Mouse (Mus musculus) cerebellum, adult 9-11 months (tissue): ENCODE measurements around the gene 4930519P11Rik.

ENCODE experiments used
- DNase-seq: peaks from one replicate; pipeline ENCODE4 v3.0.0; 2022

Gene 4930519P11Rik

DNA sequence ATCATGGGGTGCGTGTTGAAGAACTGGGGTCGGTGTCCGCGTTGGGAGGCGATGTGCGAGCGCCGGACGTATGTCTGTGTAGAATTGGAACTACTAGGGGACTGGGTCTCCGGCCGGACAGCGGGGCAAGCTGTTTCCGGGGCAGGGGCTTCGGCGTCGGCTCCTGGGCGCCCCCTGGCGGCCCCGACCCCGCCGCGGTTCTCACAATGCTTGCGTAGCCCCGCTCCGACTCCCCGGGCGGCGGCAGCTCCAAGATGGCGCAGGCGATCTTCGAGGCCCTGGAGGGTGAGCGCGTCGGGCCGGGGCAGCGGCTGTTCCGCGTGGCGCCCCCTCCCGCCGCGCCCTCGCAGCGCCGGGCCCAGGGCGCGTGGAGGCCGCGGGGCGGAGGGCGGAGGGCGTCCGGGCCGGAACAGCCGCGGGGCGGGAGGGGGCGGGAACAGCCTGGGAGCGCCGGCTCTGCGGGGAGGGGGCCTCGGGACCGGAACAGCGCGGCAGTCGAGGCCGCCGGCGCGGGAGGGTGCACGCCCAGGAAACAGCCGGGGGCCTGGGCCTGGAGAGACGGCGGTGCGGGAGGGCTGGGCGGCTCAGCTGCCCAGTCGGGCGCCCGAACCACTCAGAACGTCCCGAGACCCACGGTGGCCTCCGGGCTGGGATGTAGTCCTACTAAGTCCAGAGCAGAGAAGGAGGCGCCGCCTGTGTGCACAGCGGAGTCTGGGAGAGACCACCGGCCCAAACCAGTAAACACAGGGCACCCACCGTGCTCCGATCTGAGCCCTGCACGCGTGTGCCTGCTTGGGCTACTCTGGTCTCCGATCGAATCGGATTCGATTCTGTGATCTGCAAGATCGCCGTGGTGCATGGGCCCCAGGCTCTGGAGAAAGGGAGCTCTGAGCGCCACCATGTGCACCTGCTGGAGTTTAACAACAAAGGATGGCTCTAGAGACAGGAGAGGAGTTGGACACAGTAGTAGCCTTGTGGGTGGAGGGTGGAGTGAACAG lies at the start of gene 4930519P11Rik, which contains the start of gene Zfp341:
TSS of gene 4930519P11Rik (minus strand) at position 320 of the 998 bp plus-strand sequence.
TSS of gene Zfp341 (plus strand) at position 180 of the 998 bp plus-strand sequence.
- DNase-seq, result peak; percentile 90

DNA sequence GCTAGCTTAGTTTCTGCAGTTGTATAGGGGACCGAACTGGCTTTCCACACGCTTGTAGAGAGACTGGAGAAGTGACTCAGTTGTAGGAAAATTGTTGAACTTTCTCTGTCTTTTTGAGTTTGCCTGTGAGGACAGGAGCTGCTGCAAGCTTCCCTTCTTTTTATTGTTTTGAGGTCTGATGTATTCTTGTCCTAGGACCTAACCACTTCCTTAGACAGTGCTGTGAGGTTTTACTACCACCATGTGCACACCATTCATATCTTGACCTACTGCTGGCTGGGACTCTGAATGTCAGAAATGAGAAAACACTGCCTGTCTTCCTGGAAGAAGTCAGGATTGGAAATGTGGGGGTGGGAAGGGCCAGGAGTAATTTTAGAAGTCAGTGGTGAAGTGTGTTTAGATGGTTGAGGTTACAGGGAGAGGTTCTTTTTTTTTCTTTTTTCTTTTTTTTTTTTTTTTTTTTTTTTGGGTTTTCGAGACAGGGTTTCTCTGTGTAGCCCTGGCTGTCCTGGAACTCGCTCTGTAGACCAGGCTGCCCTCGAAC lies 46.4 kb upstream of the 4930519P11Rik start:
- DNase-seq, result no peak

DNA sequence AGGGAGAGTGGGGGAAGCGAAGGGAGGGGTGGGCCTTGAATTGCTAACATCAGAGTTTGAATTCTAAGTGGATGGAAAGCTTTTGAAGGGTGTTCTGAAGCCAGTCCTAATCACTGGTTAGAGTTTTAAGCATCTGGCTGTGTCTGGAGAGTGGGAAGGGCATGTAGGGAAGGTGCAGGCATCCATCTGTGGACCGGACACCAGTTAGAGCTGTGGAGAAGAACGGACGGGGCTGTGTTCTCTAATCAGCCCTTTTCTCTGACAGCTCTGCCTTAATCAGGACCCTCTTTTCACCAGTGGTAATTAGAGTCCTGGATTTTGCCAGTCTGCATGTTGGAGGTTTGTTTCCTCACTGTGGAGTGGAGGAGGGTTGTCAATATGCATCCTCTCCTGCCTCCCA lies 45.8 kb upstream of the 4930519P11Rik start:
- no peak for DNase-seq

DNA sequence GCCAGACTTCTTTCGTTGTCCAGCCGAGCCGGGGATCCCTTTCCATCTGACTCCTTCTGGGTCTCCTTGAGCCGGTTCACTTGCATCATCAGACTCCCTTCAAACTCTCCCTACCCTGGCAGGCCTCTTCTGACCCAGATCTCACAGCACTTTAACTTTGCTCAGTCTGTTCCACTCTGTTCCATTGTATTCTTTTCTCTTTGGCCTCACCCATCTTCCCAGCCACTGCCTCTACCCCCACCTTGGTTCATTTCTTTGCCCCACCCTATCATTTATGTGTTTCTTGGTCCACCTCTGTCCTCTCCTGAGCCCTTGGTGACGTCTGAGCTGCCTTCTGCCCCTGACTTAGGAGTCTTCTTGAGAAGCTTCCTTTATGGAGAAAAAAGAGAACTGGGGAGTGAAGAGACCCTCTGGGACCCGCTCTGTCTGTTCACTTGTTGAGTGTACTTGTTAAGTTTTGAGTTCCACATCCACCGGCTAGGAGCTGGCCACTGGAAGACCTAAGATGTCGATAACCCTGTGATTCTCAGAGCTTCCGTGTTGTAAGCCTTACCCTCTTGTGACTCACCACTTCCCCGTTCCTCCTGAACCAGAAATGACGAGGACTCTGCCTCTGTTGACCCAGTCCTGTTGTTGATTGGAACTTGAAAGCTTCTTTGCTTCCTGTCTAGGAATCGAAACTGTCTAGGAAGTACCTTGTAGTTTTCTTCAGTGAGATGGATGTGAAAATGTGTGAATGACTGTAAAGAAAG lies 44.4 kb upstream of the 4930519P11Rik start:
- no peak for DNase-seq

DNA sequence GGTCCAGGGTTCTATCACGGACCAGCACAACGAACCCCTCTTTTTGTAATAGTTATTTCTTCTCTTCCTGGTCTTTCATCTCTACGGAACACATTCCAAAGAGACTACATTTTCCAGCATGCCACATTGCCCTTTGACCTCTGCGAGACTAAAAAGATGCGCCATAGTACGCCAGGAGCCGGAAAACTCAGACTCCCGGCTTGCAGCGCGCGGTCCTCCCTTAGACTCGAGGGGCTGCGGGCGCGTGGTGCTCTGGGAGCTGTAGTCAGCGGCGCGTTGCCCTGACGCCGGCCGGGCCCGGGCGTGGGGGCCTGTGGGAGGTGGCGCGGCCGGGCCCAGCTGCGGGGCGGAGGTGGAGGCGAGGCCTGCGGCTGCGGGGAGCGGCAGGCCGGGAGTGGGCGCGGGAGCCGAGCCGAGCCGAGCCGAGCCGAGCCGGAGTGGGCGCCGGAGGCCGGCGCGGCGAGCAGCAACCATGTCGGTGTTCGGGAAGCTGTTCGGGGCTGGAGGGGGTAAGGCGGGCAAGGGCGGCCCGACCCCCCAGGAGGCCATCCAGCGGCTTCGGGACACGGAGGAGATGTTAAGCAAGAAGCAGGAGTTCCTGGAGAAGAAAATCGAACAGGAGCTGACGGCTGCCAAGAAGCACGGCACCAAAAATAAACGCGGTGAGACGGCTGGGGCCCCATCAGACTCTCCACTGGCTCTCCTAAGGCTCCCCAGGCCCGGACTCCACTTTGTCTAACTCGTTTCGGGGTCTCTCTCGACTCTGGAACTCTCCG lies 43.7 kb upstream of the 4930519P11Rik start:
- peak; percentile 98 for DNase-seq

DNA sequence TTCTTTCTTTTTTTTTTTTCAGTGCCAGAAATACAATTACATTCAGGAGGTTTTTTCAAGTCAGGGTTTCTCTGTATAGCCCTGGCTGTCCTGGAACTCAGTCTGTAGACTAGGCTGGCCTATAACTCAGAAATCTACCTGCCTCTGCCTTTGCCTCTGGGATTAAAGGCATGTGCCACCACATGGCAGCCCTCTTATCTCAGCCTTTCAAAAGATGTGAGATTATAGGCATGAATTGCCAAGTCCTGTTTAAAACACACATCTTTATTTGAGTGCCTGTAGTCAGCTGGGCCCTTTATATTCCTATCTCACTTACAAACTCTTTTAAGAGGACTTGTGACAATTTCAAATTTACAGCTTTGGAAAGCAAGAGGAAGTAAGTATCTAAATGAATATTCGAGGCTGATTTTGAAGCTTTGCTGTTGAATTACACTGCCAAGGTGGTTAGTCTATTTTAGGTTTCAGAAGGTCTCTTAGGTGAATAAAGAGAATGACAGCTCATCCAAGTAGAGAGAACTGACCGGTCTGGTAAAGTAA lies 42.7 kb upstream of the 4930519P11Rik start:
- DNase-seq, result no peak

DNA sequence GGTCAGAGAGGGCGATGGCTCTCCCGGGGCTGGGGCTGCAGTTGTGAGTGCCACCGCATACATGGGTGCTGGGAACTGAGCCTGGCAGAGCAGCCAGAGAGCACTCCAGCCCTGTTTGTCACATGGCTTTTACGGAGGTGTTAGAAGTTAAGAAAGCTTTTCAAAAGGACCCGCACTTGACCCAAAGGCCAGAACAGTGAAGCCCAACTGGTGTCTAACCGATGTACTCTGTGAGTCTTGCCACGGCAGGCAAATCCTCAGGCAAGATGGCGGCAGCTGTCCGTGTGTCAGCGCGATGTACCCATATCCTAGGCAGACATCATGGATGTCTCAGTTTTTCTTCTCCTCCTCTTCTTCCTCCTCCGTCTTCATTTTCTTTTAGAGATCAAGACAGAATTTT lies 41.7 kb upstream of the 4930519P11Rik start:
- DNase-seq, result no peak

DNA sequence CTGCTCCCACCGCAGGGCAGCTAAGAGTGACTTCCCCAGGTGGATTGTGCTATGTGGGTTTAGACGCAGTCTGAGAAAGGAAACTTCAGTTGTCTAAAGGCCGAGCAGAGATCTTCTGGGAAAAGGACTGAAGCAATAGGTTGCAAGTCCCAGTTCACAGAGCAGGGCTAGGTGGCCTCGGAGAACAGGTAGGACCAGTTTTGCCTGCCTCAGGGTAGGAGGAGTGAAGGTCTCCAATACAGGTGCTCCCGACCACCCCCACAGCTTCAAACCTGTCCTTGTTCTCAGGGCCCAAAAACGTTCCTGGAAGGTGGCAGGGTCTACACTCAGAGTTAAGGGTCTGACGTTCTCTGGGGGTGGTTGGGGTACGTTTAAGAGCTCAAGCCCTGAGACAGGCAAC lies 38.1 kb upstream of the 4930519P11Rik start, which contains the start of gene Chmp4b:
TSS of gene Chmp4b (plus strand) at position 343 of the 400 bp plus-strand sequence.
- no peak for DNase-seq

DNA sequence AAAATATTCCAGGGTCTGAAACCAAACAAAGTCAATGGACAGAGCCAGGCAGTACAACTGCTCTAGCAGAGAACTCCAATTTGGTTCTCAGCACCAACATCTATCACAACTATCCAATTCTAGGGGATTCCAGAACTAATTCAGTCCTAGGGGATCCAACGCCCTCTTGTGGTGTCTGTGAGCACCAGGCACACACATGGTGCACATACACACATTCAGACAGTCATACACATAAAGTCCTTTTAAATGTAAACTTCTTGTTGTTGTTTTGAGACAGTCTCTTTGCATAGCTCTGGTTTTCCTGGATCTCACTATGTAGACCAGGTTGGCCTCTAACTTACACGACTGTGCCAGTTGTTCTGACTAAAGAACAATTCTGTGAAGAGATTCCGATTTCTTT lies 37.2 kb upstream of the 4930519P11Rik start:
- DNase-seq, result no peak

DNA sequence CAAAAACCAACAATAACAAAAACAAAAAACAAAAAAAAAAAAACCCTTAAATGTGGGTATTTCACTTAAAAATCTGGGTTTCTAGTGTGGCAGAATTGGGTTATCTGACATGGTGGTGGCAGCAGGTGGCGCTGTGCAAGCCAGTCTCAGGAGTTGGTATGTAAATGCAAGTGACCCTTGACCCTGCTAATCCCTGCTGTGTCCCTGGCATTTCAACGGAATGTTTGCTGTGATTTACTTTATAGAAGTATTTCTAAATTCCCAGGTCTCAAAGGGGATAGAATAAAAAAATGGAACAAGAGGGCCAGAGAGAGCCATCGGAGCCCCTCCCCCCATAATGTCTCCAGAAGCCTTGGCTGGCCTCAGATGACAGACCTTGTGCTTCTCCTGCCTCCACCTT lies 34.8 kb upstream of the 4930519P11Rik start:
- no peak for DNase-seq

DNA sequence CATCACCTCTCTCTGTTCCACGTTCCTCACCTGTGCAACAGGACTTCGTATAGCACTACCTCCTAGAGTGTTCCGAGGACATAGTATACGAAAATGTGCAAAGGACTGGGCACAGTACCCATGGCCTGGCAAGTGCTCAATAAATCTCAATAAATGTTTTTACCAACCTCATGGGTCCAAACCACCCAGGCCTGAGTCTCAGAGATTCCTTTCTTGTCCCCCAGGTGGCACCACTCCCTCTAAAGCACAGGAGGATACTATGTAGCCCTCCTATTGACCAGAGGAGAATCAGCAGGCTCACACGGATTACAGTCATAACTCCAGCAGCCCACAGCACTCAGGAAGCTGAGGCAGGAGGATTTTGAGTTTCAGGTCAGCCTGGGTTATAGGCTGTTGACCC lies 33.4 kb upstream of the 4930519P11Rik start:
- DNase-seq, result no peak

DNA sequence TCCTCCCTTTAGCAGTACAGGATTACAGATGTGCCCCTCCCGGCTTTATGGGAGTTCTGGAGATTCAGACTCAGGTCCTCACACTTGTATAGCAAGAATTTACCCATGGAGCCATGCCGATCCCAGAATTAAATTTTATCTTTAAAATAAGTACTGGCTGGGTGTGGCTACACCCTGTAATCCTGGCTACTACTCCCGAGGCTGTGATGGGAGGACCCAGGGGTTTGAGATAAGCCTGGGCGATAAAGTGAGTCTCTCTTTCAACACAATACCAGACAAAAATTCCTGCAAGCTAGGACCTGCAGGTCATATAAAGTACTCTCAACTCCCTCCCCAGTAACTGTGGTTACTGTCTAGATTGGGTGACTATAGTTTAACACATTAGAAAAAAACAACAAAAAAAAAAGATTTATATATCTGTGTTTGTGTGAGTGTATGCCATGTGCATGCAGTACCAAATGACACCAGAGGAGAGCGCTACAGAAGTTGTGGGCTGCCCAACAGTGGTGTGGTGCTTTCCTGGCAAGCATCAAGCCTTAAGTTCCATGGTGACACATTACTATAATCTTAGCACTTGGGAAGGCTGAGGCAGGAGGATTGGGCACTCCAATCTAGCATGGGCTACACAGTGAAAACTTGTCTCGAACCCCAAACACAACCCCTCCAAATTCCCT lies 29.6 kb upstream of the 4930519P11Rik start:
- DNase-seq, result no peak

DNA sequence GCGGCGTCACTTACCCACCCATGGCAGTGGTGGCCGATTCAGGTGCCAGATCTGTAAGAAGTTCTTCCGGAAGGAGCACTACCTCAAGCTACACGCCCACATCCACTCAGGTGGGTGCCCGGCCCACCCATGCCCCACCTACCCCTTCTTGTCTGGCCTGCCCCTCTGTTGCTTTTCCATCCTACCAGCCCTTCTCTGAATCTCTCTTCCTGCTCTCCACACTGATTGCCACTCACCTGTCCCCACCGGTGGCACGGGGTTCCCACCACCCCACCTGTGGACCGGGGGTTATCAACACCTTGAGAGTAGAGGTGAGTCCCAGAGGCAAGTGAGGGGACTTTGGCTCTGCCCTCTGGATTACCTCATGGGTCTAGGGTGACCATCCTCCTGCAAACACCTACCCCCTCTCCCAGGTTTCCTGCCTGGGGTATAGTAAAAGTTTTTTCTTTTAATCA lies 28.8 kb upstream of the 4930519P11Rik start:
- DNase-seq, result no peak

DNA sequence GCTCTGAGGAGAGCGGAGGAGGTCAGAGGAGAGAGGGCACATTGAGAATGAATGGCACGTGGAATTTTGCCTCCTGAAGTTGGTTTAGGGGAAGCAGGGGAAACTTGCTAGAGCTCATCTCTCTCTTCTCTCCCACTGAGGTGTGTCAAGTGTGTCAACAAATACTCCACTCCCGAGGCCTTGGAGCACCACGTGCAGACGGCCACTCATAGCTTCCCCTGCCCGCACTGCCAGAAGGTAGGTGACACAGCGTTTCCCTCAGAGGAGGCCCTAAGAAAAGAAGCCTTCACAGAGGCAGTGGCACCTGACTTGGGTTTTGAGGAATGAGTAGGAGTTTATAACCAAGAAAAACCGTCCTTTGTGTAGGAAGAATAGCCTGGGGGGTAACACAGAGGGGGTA lies 27.9 kb upstream of the 4930519P11Rik start:
- no peak for DNase-seq

DNA sequence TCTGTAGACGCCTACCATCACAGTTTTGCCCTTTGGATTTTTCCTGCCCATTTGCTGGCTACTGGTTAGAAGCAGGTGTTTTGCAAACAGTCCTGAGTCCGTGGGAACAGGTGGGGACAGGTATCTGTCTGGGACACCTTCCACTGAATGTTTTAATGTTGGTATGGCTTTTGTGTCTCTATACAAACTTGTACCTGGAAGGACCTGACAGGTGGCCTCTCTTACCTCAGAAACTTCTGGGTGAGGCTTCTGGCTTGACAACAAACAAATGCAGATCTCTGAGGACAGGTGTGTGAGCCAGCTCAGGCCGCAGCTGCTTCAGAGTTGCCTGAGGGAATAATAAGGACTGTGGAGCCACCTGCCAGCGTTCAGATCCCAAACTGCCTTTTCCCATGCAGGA lies 25.9 kb upstream of the 4930519P11Rik start:
- DNase-seq, result no peak

DNA sequence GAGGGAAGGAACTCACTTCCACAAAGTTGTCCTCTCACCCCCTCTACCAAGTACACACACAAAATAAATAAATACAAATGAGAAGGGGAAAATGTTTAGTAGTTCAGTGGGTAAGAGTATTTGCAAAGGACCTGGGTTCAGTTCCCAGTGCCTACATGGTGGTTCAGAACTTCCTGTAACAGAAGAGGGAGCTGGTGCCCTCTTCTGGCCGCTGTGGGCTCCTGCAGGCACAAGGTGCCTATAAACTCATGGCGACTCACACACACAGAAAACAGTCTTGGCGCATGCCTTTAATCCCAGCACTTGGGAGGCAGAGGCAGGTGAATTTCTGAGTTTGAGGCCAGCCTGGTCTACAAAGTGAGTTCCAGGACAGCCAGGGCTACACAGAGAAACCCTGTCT lies 25.3 kb upstream of the 4930519P11Rik start:
- no peak for DNase-seq

DNA sequence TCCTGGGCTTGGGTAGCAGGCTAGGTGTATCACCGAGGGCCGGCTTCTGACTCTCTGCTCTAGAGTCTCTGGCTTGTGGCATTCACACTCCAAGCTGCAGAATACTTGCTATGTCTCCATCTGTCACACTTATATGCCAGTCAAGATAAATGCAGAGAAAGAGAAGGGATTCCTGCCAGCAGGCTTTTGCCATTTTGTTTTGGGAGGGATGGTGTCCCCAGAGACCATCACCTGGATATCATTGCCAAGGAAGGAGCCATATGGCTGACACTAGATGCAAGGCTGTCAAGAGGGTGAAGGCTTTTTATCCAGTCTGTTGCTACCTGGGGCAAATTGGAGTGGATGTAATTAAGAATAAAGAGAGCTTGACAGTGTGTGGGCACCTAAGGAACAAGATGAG lies 22.6 kb upstream of the 4930519P11Rik start:
- DNase-seq, result no peak

DNA sequence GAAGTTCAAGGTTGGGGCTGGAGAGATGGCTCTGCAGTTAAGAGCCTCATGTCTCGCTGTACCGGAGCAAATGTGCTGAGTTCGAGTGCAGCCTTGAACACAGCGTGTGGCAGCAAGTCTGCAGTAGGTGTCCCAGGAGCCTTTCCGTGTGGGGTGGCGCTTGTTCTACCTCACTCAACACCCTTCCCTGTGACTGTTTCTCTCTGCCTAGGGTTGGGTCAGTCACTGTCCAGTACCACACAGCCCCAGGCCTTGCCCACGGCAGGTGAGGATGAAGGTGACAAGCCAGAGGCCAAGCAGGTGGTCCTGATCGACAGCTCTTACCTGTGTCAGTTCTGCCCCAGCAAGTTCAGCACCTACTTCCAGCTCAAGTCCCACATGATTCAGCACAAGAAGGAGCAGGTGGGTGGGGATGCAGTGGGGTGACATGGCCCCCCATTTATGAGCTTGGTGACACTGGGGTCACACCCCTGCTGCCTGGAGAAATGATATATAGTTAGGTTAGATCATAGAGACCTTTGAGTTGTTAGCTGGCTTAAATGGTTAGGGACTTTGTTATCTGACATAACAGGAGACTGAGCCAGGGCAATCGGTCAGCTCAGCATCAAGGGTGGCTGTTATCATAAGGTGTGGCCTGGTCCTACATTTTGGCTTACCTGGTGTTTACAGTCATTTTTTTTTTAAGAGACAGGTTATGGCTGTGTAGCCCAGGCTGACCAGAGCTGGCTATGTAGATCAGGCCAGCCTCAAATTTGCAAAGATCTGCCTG lies 20.8 kb upstream of the 4930519P11Rik start:
- DNase-seq, result no peak

DNA sequence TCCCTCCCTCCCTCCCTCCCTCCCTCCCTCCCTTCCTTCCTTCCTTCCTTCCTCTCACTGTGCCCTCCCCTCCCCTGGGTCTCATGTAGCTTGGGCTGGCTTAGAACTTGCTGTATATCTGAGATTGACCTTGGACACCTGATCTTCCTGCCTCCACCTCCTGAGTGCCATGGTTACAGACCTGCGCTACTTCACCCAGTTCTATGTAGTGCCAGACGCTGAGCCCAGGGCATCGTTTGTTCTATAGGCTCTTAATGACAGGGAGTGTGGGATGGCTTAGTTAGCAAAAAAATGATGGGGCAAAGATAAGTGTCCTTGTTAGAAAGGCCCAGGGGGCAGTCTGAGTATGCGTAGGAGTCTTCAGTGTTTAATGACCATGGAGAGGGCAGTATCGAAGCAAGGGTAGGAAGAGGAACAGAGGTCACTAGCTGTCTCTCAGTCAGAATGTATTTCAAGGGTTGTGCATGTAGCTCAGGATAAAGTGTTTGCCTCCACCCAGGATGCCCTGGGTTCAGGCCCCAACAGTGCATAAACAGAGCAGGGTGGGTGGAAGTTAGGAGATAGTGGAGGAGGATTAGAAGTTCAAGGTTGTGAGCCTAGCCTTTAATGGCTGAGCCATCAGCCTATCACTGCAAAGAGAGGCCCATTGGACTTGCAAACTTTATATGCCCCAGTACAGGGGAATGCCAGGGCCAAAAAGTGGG lies 20.0 kb upstream of the 4930519P11Rik start:
- DNase-seq, result no peak

DNA sequence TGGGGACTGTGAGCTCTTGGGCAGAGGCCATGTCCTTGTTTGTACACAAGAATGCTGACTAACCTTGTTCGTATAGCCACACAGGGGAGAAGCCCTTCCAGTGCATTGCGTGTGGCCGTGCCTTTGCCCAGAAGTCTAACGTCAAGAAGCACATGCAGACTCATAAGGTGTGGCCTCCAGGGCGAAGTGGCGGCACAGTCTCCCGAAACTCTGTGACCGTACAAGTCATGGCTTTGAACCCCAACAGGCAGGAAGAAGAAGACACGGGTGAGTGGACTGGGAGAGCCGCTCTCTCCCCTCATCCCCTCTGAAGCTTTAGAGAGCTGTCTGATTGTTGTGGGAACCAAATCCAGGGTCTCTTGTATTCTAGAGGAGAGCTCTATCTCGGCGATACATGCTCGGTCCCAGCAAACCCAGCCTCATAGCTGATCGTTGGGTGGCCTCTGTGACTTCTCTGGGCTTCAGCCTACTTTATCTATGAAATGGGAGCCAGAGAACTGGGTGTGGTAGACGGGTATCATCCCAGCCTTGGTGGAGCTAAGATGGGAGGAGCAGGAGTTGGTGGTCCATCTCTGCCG lies 19.1 kb upstream of the 4930519P11Rik start:
- no peak for DNase-seq
